Mouse (Mus musculus): ENCODE data around the gene Mfge8. TPM values are rescaled to one million over a fixed set of nuclear protein-coding genes. Genes with fewer than 3 reads are reported as not detected.

Gene Mfge8
- polyA plus RNA-seq (2015; fragmentation: Nextera tagmentation; extraction: Ambion mirVana) = 93.0 and 104 TPM in 2 replicates

DNA sequence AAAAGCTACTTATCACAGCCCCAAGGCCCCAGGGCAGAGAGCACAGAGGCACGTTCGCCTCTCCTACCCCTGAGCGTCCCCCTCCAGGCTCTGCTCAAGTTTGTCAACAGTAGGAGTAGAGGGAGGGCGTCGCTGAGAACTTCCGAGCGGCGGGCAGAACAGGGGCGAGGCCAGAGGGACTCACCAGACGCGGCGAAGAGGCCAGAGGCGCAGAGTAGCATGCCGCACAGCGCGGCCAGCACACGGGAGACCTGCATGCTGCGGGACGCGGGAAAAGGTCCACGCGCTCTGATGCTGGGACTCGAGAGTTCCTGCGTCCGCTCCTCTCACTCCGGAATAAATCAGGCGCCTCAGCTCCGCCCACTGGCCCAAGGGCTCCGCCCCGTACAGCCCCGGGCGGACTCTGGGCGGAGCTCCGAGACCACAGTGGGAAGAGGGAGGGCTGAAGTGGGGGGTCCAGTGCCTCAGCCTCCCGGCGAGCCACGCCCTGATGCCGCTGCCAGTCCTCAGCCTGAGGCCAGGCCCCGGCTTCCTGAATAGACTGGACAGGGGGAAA, at the start of gene Mfge8:
Gene Mfge8, minus strand, starts transcription at position 350 of the 556 bp plus-strand sequence.
- DNase-seq (ENCODE audit: low spot score) = peak; percentile 52

DNA sequence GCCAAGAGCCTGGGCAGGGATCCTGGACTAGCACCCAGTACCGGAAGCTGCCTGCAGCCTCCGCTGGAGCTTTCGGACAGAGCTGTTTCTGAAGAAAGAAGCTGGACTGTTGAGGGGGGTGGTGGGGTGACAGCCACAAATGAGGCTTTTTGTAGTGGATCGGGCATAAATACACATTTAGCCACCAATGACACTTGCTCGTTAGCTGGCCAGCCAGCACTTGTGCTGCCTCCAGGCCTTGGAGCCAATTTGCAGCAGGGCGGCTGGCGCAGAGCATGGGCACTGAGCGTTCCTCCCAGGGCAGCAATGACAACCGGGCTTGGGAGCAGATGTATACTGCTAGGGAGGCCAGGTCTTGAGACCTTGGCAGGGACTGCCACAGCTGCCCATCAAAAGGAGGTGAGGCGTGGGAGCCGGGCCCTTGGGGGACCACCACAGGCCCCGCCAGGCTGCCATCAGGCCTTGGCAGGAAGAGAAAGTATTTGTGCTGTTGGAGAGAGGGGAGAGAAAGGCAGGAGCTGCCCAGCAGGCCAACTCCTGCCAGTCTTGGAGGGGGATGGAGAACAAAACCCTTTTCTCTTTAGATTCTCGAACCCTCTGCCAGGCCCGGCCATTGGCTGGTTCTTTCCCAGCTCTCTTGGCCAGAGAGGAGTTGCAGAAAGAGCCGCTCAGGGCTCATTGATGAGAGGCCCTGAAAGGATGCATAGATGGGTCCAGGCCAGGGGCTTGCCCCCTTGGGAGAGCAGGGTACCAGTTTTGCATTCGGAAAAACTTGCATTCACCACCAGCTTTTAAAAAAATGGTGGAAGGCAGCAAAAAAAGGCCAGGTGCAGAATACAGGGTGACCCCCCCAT, 45.9 kb upstream of the Mfge8 start:
- DNase-seq (ENCODE audit: low spot score) = no peak

DNA sequence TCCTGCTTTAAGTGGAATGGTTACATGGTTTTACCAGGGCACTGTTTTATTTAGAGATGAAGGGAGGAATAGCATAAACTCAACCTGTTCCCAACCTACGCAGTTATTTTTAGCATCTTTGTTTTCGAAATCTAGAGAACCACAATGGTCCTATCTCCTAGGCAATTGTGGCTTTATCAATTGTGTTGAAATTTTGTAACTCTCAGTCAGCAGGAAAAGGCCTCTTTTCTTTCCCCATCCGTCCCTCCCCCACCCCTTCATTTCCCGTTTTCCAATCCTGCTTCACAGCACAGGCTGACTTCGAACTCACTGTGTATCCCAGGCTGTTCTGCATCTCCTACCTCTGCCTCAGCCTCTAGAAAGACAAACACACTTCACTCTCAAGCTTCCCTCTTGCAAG, 45.1 kb upstream of the Mfge8 start:
- DNase-seq (ENCODE audit: low spot score) = no peak

DNA sequence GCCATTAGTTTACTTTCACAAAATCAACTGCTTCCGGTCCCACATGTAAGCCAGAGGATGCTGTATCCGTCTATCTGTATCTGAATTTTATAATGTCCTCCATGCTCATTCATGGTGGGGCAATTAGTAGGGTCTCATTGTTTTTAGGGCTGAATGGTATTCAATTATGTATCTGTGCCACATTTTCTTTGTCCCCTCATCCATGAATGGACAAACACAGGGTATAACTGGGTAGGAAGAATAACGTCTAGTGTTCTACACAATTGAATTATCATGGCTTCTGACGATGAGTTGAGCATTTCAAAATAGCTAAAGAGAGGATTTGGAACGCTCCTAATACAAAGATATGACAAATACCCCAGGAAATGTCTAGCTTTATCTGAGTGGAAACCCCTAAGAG, 42.6 kb upstream of the Mfge8 start:
- no peak for DNase-seq (ENCODE audit: low spot score)

DNA sequence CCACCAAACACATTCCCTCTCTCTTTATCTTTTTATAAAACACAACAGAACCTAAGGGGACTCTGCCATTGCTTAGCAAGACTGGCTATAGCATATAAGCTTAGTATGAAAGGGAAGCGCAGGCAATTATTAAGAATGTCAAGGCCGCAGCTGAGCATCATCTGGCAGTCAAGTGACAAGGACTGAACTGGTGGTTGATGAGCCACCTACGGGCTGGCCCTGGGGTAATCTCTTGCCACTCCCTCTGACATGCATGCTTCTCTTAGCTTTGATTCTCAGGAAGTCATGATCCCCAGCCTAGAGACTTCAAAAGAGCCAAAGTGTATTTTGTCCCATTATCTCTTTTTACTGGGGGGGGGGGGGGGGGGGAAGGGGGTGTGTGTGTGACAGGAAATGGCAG, 41.7 kb upstream of the Mfge8 start:
- peak; percentile 26 for DNase-seq (ENCODE audit: low spot score)

DNA sequence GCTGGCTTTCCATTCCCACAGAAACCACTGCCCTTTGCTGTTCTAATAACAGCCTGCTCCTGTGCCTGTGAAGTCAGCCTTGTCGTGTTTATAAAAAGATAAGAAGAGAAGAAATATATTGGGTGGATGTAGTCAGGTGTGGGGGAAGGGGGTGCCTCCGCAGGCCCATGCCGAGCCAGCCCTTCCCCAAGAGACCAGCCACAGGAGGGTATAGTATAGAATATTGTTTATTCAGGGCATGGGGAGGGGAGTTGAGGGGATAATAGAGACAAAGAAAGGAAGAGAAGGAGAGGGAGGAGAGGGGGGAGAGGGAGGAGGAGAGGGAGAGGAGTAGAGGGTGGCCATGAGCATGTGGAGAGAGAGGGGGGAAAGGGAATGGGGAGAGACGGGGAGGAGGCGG, 40.4 kb upstream of the Mfge8 start:
- DNase-seq (ENCODE audit: low spot score) = no peak

DNA sequence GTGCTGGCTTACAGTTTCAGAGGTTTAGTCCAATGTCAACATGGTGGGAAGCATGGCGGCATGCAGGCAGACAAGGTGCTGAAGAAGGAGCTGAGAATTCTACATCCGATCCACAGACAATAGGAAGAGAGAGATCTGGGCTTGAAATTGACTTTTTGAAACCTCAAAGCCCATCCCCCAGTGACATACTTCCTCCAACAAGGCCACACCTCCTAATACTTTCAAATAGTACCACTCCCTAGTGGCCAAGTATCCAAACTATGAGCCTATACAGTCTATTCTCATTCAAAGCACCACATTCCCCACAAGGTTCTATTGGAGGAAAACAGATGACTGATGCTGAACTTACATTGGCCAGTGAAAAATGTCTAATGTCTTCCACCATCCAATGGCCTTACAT, 38.7 kb upstream of the Mfge8 start:
- DNase-seq (ENCODE audit: low spot score) = no peak

DNA sequence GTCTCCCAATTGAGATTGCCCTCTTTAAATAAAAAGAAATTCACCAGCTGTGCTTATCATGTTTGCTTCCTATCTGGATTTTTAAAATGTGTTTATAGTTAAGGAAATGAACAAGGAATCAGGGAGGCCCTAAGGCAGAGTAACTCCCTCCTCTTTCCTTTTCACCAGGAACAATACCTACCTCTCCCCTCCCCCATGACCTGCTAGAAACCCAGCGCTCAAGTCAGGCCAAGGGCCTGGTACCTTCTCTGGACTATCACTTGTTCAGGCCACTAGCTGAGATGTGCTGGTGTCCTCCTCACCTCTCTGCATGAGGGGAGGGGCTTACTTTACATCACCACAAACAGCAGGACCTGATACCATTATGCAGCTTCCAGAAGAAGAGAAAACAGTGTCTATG, 34.6 kb upstream of the Mfge8 start:
- no peak for DNase-seq (ENCODE audit: low spot score)

DNA sequence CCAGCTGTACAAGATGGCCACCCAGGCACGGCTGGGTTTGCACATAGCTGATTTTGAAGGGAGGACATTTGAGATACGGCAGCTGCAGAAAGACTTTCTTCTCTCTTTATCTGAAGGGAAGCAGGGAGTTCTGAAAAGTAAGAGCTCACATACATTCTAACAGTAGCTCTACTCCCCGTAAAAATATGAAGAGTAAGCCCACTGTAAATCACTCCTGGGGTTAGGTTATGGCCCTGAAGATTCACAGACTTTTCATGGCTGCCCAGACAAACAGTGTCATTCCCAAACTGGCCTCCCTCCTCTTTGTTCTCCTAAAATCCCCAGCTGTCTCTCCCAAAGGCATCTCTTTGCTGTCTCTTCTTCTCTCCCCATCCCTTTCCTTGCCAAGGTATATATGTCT, 24.9 kb upstream of the Mfge8 start:
- no peak for DNase-seq (ENCODE audit: low spot score)

DNA sequence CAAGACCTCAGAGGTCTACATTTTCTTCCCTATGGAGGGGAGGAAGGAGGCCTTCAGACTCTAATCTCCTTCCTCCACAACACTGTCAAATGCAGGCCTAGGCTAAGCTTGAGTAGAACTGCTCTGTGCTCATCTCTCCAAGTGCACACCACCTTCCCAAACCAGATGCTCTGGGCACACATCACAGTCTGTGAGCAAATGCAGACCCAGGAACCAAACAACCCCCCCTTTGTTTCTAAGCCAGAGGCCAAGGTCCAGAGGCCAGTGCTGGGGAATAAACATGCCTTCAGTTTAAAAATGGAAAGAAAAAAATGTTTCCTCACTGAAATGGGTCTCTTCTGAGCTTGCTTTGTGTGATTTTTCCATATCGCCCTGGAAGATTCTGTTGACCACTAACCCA, 22.9 kb upstream of the Mfge8 start:
- no peak for DNase-seq (ENCODE audit: low spot score)

DNA sequence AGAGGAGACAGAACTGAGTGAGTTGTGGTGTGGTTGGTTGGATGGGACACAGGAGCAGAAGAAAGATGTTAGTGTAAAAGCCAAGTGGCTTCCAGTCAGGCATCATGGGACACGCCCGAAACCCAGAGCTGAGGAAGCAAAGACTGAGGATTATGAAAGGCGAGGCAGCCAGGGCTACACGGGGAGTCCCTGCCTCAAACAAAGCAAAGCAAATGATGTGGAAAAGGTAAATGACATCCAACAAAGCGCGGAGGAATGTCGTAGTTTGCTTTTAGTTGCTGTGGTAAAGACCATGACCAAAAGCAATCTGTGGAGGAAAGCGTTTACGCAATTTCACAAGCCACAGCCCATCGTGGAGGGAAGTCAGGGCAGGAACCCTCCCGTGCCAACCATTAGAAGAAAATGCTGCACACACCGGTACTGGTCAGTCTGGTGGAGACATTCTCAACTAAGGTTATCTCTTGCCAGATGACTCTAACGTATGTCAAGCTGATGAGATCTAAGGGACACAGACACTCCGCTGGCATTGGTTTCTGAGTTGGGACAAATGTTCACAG, 18.2 kb upstream of the Mfge8 start:
- DNase-seq (ENCODE audit: low spot score) = no peak

DNA sequence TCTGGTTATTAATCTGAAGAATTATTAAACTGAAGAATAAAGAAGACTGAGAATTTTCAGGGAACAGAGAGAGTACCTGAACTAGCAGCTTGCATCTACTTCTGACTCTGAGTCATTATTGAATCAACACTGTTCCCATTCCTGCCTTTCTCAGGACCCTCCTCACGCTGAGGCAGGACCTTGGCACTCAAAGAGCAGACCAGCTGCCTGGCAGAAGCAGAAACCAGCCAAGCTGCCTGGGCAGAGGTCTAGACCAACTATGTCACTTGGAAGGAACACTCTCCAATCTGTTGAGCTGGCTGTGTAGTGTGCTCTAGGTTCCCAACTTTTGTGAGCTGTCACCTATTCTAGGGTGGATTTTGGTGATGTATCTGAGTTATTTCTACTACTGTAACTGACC, 10.5 kb upstream of the Mfge8 start:
- DNase-seq (ENCODE audit: low spot score) = no peak

DNA sequence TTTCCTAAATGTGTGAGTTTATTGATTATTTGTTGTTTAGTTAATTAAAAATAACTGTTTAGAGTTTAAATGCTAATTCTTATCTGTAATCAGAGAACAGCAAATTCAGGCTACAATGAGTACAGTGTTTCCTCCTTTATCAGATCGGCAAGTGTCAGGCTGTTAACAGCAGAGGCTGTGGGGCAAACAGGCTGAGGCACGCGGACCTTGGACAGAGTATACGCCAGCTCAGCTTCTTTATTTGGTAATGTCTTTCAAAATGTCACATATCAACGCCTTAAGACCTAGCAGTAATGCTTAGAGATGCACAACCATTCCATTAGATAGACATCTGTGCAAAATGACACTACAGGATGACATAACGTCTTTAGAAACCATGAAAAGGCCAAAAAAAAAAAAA, 662 bp upstream of the Mfge8 start:
- no peak for DNase-seq (ENCODE audit: low spot score)

DNA sequence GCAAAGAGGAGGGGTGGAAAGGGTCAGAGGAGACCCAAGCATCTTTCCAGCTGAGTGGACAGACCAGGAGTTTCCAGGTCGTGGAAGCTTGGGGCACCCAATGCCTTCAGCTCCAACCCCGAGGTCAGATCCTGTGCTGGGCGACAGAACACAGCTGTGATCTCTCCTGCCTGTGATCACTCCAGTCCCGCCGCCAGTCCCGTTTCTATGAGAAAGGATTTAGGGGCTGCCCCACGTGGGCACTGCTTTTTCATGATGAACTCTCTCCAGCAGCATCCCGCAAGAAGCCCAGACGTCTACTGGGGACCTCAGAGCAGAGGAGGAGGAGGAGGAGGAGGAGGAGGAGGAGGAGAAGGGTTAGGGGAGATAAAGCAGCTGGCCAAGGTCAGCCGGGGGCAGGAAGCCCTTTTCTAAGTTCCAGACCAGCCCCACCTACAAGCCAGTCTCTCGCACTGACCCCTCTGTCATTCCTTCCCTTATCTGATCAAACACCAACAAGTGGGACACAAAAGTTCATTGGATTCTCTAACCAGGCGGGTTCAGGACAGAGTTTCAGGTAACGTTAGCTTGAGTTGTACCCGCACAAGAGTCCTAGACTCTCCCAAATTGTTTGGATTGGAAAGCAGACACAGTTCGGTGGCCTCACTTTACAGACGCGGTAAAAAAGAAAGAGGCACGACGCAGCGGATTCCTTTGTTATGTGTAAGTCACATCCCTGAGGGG, 768 bp downstream of the Mfge8 start:
- peak; percentile 11 for DNase-seq (ENCODE audit: low spot score)

DNA sequence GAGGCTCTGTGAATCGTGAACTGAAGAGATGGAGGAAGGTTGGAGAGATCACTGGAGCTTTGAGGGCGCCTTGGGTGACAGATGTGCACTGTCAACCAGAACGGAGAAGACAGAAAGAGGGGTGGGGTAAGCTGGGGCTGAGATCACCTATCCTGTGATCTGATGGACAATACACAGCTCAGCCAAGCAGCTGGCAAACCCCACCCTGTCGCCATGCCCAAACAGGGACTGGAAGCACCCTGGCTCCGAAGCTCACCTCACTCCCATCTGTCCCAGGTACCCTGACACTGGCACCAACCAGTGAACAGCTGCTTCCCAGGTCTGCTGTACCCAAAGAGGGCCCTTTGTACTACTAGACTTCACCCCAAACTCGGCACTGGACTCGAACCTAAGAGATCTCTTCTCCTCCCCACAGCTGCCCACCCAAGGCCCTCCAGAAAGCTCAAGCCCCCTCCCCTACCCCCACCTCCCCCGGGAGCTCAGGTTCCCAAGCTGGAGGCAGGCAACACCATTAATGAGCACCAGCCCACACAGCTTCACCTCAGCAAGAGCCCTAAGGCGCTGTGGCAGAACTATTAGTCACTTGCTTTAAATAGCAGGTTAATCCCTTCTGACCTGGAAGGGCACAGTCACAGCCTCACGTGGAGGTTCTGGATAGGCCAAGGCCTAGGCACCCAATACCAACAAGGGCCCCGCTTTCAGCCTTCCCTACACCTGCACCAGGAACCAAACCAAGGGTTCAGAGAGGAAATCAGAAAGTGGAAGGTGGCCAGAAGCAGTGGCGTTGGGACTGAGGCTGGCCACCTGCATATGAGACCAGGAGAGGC, 1.6 kb downstream of the Mfge8 start:
- DNase-seq (ENCODE audit: low spot score) = no peak

DNA sequence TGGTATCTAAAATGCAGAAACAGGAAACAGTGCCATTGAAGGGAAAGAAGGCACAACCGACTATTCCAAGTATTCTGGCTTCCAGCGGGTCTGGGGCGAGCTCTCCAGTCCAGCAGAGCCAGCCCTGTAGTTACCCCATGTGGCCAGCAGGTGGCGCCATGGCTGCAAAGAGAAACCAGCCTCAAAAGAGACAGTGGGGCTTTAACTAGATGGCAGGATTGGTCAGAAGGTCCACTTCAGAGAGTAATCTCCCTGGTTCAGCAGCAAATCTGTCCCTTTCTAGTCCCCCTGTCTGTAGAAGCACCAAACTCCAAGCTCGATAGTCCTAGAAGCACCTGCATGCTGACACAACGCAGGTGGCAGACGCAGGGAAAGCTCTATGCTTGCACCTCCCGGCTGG, 8.0 kb downstream of the Mfge8 start:
- DNase-seq (ENCODE audit: low spot score) = peak; percentile 54

DNA sequence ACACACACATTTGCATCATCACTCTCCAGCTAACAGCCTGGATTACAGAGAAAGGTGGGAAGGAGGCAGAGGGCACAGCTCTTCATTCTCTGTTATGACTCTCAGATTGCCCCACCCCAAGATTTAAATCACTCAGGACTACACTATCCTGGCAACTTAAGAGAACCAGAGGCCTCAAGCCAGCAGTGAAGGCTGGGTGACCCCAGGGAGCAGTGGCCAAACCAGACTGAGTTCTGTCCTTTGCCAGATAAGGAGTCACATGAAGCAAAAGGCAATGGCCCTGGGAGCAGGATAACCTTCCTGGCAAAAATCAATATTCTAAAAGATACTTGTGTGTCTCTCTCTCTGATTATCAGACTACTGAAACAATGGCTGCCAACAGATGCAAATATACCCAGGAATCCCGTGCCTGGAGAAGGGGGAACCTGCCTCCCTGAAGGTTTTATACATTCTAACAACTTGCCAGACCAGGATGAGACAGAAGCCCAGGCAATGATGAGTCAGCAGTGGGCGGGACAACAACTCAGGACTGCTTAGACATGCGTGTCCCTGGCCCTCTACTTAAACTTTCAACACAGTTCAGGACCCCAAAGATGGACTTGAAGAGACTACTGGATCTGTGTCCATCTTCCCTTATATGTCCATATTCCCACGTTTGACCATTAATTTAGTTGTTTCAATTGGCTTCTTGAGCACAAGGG, 8.8 kb downstream of the Mfge8 start:
- DNase-seq (ENCODE audit: low spot score) = no peak

DNA sequence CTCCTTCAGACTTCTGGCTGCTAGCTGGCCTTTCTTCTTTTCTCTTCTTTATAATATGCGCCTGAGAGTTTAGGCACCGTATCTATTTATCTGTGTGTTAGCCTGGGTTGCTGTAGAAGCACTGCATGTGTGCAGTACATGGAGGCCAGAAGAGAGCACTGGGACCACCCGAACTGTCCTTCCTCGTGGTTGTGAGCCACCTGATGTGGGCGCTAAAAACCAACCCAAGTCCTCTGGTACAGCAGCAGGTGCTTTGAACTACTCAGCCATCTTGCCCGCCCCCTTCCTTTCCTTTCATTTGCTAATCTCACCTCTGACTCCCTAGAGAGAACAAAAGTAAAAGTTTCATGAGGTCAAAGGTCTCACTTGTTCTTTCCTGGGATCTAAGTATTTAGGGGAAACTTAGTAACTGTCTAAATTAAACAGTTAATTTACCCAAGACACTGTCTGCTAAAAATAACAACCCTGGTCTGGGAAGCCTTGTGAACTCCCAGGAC, 9.5 kb downstream of the Mfge8 start:
- peak; percentile 3 for DNase-seq (ENCODE audit: low spot score)

DNA sequence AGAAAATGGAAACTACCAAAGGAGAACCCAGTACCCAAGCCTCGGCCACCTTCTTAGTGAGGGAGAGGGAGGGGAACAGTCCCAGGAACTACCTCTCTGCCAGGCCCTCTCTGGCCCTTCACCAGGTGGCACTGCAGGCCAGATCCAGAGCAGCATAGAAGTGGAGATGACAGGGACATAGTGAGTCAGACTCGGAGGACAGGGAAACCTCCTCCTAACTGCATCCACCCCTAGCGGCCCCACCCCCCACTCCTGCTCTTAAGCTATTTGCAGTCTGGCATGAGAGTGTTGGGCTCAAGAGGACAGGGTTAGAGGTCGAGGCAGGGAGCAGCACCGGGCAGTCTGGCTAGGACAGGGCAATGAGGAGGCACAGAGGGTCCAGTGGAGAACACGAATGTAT, 15.5 kb downstream of the Mfge8 start:
- DNase-seq (ENCODE audit: low spot score) = no peak

DNA sequence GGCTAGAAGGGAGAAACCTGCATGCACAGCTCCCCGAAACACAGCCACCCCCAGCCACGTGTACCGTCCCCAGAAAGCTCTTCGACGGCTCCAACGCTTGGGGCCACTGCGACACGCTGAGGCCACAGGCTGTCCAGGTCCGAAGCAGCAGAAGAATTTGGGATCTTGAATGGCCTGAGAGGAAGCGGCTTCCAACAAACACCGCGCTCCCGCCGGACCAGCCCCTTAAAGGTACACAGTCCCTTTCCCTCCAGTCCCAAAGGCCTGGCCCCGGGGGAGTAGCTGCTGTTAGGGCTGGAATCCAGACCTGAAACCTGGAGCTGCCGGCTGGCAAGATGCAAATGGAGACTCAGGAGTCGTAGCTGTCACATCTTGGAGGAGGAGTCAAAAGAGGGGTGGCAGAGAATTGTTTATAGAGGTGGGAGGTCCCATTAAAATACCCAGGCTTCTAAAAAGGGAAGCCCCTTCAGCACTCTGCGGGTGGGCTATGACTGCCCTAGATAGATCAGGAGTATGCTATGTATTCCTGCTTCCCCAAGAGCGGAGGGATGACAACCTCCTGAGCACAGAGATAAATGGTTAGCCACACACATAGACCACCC, 17.9 kb downstream of the Mfge8 start, which contains the start of gene Hapln3:
Gene Hapln3, minus strand, starts transcription at position 176 of the 602 bp plus-strand sequence.
- no peak for DNase-seq (ENCODE audit: low spot score)
